Mouse (Mus musculus) MEL (cell line): ENCODE results near the gene Kalrn.
A peak's percentile ranks its signal among the peaks of the same experiment; 100 is the strongest.

ENCODE experiments used
- CTCF ChIP-seq, 3 experiments: IDR thresholded peaks in 2 of 3; conservative IDR thresholded peaks in 1 of 3; 2 replicates each; pipeline ENCODE4 v1.5.1; 2011 to 2012; ENCODE audit warnings: low read length in 3 of 3, low read depth in 2 of 3, mild to moderate bottlenecking in 2 of 3, improper control_type of control experiment in 1 of 3, inconsistent platforms in 1 of 3, mixed read lengths in 1 of 3, moderate library complexity in 1 of 3; ENCODE audit not compliant: control insufficient read depth in 1 of 3, insufficient read depth in 1 of 3, poor library complexity in 1 of 3, severe bottlenecking in 1 of 3
- EP300 ChIP-seq, 2 experiments: IDR thresholded peaks; 2 replicates each; pipeline ENCODE4 v1.6.1; 2011; ENCODE audit warnings: improper control_type of control experiment in 2 of 2, low read length in 2 of 2, low read depth in 1 of 2, mild to moderate bottlenecking in 1 of 2
- HCFC1 ChIP-seq: IDR thresholded peaks from 2 replicates; pipeline ENCODE4 v1.6.1; 2012; ENCODE audit warnings: low read depth, mild to moderate bottlenecking, inconsistent platforms, low read length, improper control_type of control experiment, moderate library complexity
- TAL1 ChIP-seq: IDR thresholded peaks from 2 replicates; pipeline ENCODE4 v1.6.1; 2012; ENCODE audit warnings: mild to moderate bottlenecking, inconsistent platforms, low read length, moderate library complexity, mixed read lengths
- TCF12 ChIP-seq: IDR thresholded peaks from 2 replicates; pipeline ENCODE4 v1.6.1; 2014; ENCODE audit warnings: low read depth, mild to moderate bottlenecking, inconsistent platforms, low read length, improper control_type of control experiment, moderate library complexity
- ZKSCAN1 ChIP-seq: IDR thresholded peaks from 2 replicates; pipeline ENCODE4 v1.6.1; 2012; ENCODE audit warnings: low read depth, mild to moderate bottlenecking, inconsistent platforms, low read length, improper control_type of control experiment, moderate library complexity

GRCm38 (mm10) chr16:34125595-34125994 is 447.7 kb downstream of the Kalrn start:
- TF ChIP-seq EP300 (IDR thresholded peaks at IDR 0.05; ENCODE audit: low read depth in 1 of 2, low read length in 2 of 2), result no peak
- TF ChIP-seq TCF12, result no peak
- TF ChIP-seq ZKSCAN1, result no peak
- no peak for TF ChIP-seq HCFC1
- peak; percentile 36 to 74 (median 73) for TF ChIP-seq CTCF (IDR thresholded peaks at IDR 0.05 in 2 of 3, conservative IDR thresholded peaks at IDR 0.05 in 1 of 3; ENCODE audit: control insufficient read depth in 1 of 3, insufficient read depth in 1 of 3, low read depth in 2 of 3, low read length in 3 of 3, poor library complexity in 1 of 3, severe bottlenecking in 1 of 3)
- TF ChIP-seq TAL1, result no peak
